Mouse (Mus musculus) thymus, adult 2 months (tissue): ENCODE data around the gene Grhl3.

Experiments
- CTCF ChIP-seq: fragments of 200-500 bp; IDR thresholded peaks from 2 replicates; pipeline ENCODE4 v1.5.1; 2012; ENCODE audit warnings: mild to moderate bottlenecking, control low read depth, low read length, moderate library complexity, borderline replicate concordance; ENCODE audit not compliant: control insufficient read depth, poor library complexity, insufficient read depth; ENCODE audit errors: extremely low read depth
- POLR2A ChIP-seq: fragments of 200-500 bp; IDR thresholded peaks from 2 replicates; pipeline ENCODE4 v1.6.1; 2012; ENCODE audit warnings: mild to moderate bottlenecking, low read length, control low read depth, moderate library complexity; ENCODE audit not compliant: control insufficient read depth, poor library complexity, insufficient read depth; ENCODE audit errors: extremely low read depth

DNA sequence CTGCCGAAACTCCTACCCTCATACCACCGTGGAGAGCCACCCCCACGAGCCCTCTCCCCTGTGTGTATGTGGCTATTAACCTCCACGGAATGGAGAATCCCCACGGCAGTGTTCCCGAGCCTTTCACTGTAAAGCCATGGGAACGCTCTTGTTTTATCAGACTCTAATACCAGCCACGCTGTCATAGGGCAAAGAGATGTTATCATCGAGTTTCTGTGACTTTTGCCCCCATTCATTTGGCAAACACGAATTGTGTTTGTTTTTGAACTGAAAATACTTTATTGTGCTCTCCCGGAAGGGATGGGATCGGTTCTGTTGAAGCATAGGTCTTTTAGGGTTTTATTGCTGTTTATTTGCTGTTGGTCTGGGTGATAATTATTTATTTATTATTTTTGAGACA lies 55.3 kb downstream of the Grhl3 start:
- TF ChIP-seq CTCF (no peak), POLR2A (no peak)
